In the genomic region with DNA sequence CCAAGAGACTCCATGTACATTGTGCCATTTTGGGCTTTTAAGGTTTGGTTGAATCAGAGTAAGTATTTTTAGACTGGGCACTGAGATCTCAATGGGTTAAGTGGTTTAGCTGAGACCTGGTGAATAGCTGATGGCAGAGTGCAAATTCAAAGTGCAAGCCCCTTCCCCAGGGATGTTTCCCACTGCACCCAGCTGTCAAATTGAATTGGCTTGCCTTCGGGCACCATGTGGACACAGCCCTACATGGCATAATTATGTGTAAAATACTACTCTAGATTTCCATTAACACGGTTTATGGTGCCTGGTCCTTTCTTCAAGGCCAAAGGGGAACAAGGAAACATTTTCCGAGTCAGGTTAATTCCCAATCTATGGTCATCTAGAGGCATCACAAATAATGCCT, we compare ENCODE assay signal across 20 mouse cellular contexts. TPM values are rescaled to one million over a fixed set of nuclear protein-coding genes. Genes with fewer than 3 reads are reported as not detected.
DNase-seq lines count a peak whose midpoint lies in the region; ATAC-seq lines count a peak whose summit lies in the region.
"Had no signal": no experiment of that assay in that cellular context is flagged by ENCODE, and none has a peak within 500 bp of the region (broad histone marks: within the 10 kb centered on the region; RNA-seq: fewer than 3 reads in every experiment).

No protein-coding gene starts in this region.

- H3K4me1 ChIP-seq in hindbrain, embryonic 14.5 days (replicated peaks; ENCODE audit: control insufficient read depth, insufficient read depth, low read length) = no peaks in the 10 kb centered on the region
- peaks cover under 1% of the 10 kb centered on the region; the same call in 1 of the 2 replicates for H3K4me1 ChIP-seq in midbrain, embryonic 12.5 days
- H3K4me1 ChIP-seq: kidney, embryonic 15.5 days; limb, embryonic 15.5 days; liver, embryonic 15.5 days had no signal

- H3K4me3 ChIP-seq in hindbrain, embryonic 14.5 days (replicated peaks; ENCODE audit: low read length) = no peak overlapping the region
- no peak overlapping the region for H3K4me3 ChIP-seq in midbrain, embryonic 12.5 days
- H3K4me3 ChIP-seq: kidney, embryonic 15.5 days; limb, embryonic 15.5 days; liver, embryonic 15.5 days had no signal

- no peak overlapping the region for H3K27ac ChIP-seq in hindbrain, embryonic 14.5 days
- H3K27ac ChIP-seq in midbrain, embryonic 12.5 days (replicated peaks) = no peak overlapping the region
- H3K27ac ChIP-seq: kidney, embryonic 15.5 days; limb, embryonic 15.5 days; liver, embryonic 15.5 days had no signal

- 37% methylated on average over 3 of the region's 3 CpGs for WGBS in hindbrain, embryonic 14.5 days
- 50% methylated on average over 3 of the region's 3 CpGs for whole genome bisulfite sequencing in midbrain, embryonic 12.5 days

- no peaks in the 10 kb centered on the region for H3K36me3 ChIP-seq in hindbrain, embryonic 14.5 days (replicated peaks; ENCODE audit: control insufficient read depth, insufficient read depth)
- no peaks in the 10 kb centered on the region for H3K36me3 ChIP-seq in midbrain, embryonic 12.5 days
- H3K36me3 ChIP-seq: kidney, embryonic 15.5 days; limb, embryonic 15.5 days; liver, embryonic 15.5 days had no signal

- peak; percentile 56 for DNase-seq in left cerebral cortex, postnatal 4 days
- DNase-seq in left cerebral cortex, postnatal 10 days (ENCODE audit: extremely low spot score in 1 of 2, low spot score in 2 of 2) = no peak
- DNase-seq in hindbrain, embryonic 14.5 days (ENCODE audit: low spot score) = no peak
- DNase-seq in retina, embryonic 14.5 days (ENCODE audit: low spot score) = peak; percentile 67
- no peak for DNase-seq in kidney, adult 8-10 months
- DNase-seq in frontal cortex, postnatal 10 days (ENCODE audit: low spot score in 2 of 2) = no peak
- DNase-seq: adrenal gland, adult 2 months; cerebellum, adult 9-11 months; gastrocnemius, postnatal 14 days; right cerebral cortex, adult 18-20 months; thymus, postnatal 14 days had no signal

- no peak overlapping the region for H3K4me2 ChIP-seq in hindbrain, embryonic 14.5 days (replicated peaks)
- H3K4me2 ChIP-seq in midbrain, embryonic 12.5 days (replicated peaks) = no peak overlapping the region
- H3K4me2 ChIP-seq: kidney, embryonic 15.5 days; limb, embryonic 15.5 days; liver, embryonic 15.5 days had no signal

- ATAC-seq in hindbrain, embryonic 14.5 days (ENCODE audit: low FRiP score) = peak; percentile 52; the same call in 1 of the 2 replicates
- ATAC-seq in midbrain, embryonic 12.5 days (ENCODE audit: low FRiP score, low read depth) = peak; percentile 36; the same call in 1 of the 2 replicates
- ATAC-seq: intestine, embryonic 16.5 days had no signal

- H3K27me3 ChIP-seq in hindbrain, embryonic 14.5 days (ENCODE audit: control insufficient read depth, insufficient read depth, low read length) = no peaks in the 10 kb centered on the region
- H3K27me3 ChIP-seq in midbrain, embryonic 12.5 days = no peaks in the 10 kb centered on the region
- H3K27me3 ChIP-seq: kidney, embryonic 15.5 days; limb, embryonic 15.5 days; liver, embryonic 15.5 days had no signal

- no peak overlapping the region for H3K9ac ChIP-seq in hindbrain, embryonic 14.5 days
- H3K9ac ChIP-seq in midbrain, embryonic 12.5 days (replicated peaks) = no peak overlapping the region
- H3K9ac ChIP-seq: kidney, embryonic 15.5 days; limb, embryonic 15.5 days; liver, embryonic 15.5 days had no signal

- H3K9me3 ChIP-seq in hindbrain, embryonic 14.5 days (ENCODE audit: control insufficient read depth, low read length) = no peaks in the 10 kb centered on the region
- no peaks in the 10 kb centered on the region for H3K9me3 ChIP-seq in midbrain, embryonic 12.5 days
- H3K9me3 ChIP-seq: kidney, embryonic 15.5 days; limb, embryonic 15.5 days; liver, embryonic 15.5 days had no signal

- intact Hi-C loops in left cerebral cortex, postnatal 4 days (cut with DNase I) = no loop called here
- intact Hi-C loops in left cerebral cortex, postnatal 10 days (cut with DNase I) = no loop called here

RNA-seq across cellular contexts. Expression of a gene that starts 3.8 kb away (rescaled TPM):
- total RNA-seq in left cerebral cortex, postnatal 4 days (2021) = under 1 TPM; 0.48 to 0.70 TPM
- 1 to 10 TPM; 1.3 to 1.4 TPM for total RNA-seq in left cerebral cortex, postnatal 10 days (2021)
- 6.7 and 10.8 TPM in 2 replicates for polyA plus RNA-seq in hindbrain, embryonic 14.5 days (2014; fragmentation: Nextera tagmentation; extraction: Ambion mirVana)
- 0.45 and 0.47 TPM in 2 replicates for polyA plus RNA-seq in midbrain, embryonic 12.5 days (2016; fragmentation: Nextera tagmentation; extraction: Ambion mirVana)
- total RNA-seq: adrenal gland, adult 2 months; gastrocnemius, postnatal 14 days; hematopoietic stem cell, adult 5-6 weeks had no signal
- polyA plus RNA-seq: adrenal gland, adult 2 months; intestine, embryonic 16.5 days; kidney, embryonic 15.5 days; large intestine, adult 2 months; liver, embryonic 15.5 days; lung, embryonic 16.5 days; small intestine, adult 2 months had no signal

Comparison
In these comparisons a context has a peak if more than half of its experiments do, and no peak if none do; other contexts are left out.
1. DNase-seq: peak in left cerebral cortex, postnatal 4 days (single experiment) and retina, embryonic 14.5 days (single experiment); none in left cerebral cortex, postnatal 10 days (0 of 2), hindbrain, embryonic 14.5 days (single experiment), kidney, adult 8-10 months (0 of 2) and frontal cortex, postnatal 10 days (0 of 2).